Mouse (Mus musculus): ENCODE results near the gene Kif12. TPM values are rescaled to one million over a fixed set of nuclear protein-coding genes. Genes with fewer than 3 reads are reported as not detected.

Kif12 gene
- polyA plus RNA-seq (2012; ENCODE audit: insufficient read depth, insufficient read length, low replicate concordance, missing spikeins) = not detected in 2 replicates

DNA sequence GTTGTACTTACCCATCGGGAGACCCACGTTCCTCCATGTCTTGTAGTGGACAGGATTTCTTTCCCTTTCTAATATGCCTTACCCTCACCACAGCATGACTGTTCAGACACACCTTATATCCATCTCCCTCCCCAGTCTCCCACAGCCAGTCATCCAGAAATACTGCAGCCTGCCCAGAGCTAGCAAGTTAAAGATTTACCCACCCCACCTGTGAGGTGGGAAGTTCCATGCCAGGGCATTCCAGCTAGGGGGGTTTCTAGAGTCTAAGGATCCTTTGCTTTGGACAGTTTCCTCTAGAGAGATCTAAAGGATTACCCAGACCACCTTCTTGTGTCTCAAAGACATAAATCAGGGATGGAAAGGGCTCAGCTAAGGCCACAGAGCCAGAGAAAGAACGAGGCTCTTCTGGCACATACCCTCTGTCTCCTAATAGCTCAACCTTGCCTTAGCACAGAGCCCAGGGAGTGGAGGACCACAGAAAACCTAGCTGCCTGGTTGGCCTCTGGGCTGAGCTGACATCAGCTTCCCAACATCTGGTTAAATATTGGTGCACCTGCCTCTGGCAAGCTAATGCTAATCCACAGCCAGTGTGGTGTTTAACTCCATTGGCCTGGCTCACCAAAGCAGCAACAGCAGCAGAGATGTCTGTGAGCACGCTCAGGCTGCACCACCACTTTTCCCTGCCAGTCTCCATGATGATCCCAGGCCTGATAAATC, at the start of gene Kif12:
Gene Kif12 (minus strand): TSS at position 163 of the 717 bp plus-strand sequence.
- TF ChIP-seq CTCF (IDR thresholded peaks at IDR 0.05; ENCODE audit: insufficient read depth, low read depth, low read length) (no peak), POLR2A (IDR thresholded peaks at IDR 0.05; ENCODE audit: insufficient read depth, low read depth, low read length) (no peak)
- no peak within 1 kb of the TSS for H3K4me3 ChIP-seq (ENCODE audit: insufficient read depth, low read depth, low read length)
- no peaks in the 10 kb centered on the region for H3K4me1 ChIP-seq (ENCODE audit: control insufficient read depth, insufficient read depth, low read length)
- WGBS = 90% methylated on average over 4 of the region's 4 CpGs
- H3K27ac ChIP-seq (ENCODE audit: insufficient read depth, low read depth, low read length) = no peak within 1 kb of the TSS

DNA sequence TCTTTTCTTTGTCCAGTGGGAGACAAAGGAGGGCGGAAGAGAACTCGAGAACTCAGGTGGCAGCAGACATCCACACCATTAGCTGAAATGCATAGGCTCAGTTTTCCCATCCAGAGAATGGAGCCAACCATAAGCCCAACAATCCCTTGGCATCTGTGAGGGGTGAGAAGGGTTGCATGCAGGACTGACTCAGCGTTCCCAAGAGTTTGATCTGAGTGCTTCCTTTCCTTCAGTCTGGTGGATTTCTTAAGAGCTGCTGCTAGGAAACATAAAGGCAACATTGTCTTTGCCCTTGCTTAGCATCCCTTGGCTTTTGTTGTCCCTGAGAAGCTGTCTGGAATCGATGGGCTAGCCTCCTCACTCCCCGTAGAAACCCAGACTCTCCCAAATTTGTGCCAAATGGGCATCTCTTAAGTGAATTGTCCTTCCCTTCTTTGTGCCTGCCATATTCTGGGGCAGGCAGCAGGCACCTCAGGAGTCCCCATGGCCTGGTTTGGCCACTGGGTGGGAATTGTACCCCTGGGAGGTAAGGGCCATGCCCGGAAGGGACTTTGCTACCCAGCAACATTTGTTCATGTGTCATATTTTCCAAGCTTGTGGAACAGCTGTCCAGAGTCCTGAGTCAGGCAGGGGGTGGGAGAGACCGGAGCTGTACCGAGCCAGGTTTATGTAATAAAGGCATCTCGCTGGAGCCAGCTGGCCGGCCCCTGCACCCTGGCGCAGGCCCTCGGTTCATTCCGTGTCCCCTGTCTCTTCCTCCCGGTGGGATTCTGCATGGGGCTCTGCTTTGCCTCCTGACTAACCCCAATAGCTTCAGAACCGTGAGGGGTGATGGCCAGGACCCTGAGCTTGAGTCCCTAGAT, 49.4 kb upstream of the Kif12 start:
- 78% methylated on average over 15 of the region's 15 CpGs for WGBS
- Histone ChIP-seq H3K4me1 (ENCODE audit: control insufficient read depth, insufficient read depth, low read length) (peaks cover 24% of the 10 kb centered on the region), H3K27ac (ENCODE audit: insufficient read depth, low read depth, low read length) (no peak overlapping the region), H3K4me3 (ENCODE audit: insufficient read depth, low read depth, low read length) (no peak overlapping the region)
- TF ChIP-seq POLR2A (IDR thresholded peaks at IDR 0.05; ENCODE audit: insufficient read depth, low read depth, low read length) (0 out of 2 replicates have a peak, but pooled peaks have one; percentile 21), CTCF (IDR thresholded peaks at IDR 0.05; ENCODE audit: insufficient read depth, low read depth, low read length) (no peak)

DNA sequence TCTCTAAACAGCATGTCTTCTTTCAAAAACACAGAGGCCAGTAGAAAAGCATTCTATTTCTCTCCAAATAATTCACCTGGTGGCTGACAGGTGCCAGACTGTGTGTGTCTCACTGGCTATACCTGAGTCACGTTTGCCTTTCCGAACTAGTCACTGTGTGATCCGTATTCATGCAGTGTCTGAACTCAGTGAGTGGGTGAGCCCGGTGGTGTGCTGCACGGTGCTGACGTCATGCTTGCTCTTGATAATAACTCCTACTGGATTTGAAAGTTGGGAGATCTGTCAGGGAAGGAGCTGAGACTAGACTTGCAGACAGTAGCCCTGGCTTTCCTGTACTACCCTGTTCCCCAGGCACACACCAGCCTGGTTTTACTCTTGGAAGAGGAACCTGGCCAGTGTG, 47.7 kb upstream of the Kif12 start:
- TF ChIP-seq POLR2A (IDR thresholded peaks at IDR 0.05; ENCODE audit: insufficient read depth, low read depth, low read length) (no peak), CTCF (IDR thresholded peaks at IDR 0.05; ENCODE audit: insufficient read depth, low read depth, low read length) (no peak)
- Histone ChIP-seq H3K27ac (ENCODE audit: insufficient read depth, low read depth, low read length) (no peak overlapping the region), H3K4me1 (ENCODE audit: control insufficient read depth, insufficient read depth, low read length) (peaks cover 32% of the 10 kb centered on the region), H3K4me3 (ENCODE audit: insufficient read depth, low read depth, low read length) (no peak overlapping the region)
- WGBS = 50% methylated on average over 6 of the region's 6 CpGs

DNA sequence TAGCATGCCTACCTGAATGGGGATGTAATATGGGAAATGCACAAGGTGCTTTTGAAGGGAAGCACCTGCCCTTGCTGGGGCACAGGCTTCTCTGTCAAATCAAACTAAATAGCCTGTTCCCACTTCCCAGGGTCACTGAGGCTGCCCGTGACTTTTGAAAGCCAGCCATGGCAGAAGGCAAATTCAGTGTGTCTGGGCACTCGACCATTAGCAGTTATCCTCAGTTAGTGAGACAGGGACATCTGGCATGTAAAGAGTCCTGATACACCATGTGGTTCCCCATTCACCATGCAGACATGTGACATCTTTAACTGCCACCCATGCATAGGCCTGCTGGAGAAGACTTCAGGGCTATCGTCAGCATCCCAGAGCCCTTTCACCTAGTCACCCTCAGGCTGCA, 47.1 kb upstream of the Kif12 start:
- no peak overlapping the region for H3K27ac ChIP-seq (ENCODE audit: insufficient read depth, low read depth, low read length)
- no peak overlapping the region for H3K4me3 ChIP-seq (ENCODE audit: insufficient read depth, low read depth, low read length)
- H3K4me1 ChIP-seq (ENCODE audit: control insufficient read depth, insufficient read depth, low read length) = peaks cover 38% of the 10 kb centered on the region
- WGBS = 90% methylated on average over 3 of the region's 3 CpGs
- TF ChIP-seq POLR2A (IDR thresholded peaks at IDR 0.05; ENCODE audit: insufficient read depth, low read depth, low read length) (no peak), CTCF (IDR thresholded peaks at IDR 0.05; ENCODE audit: insufficient read depth, low read depth, low read length) (no peak)

DNA sequence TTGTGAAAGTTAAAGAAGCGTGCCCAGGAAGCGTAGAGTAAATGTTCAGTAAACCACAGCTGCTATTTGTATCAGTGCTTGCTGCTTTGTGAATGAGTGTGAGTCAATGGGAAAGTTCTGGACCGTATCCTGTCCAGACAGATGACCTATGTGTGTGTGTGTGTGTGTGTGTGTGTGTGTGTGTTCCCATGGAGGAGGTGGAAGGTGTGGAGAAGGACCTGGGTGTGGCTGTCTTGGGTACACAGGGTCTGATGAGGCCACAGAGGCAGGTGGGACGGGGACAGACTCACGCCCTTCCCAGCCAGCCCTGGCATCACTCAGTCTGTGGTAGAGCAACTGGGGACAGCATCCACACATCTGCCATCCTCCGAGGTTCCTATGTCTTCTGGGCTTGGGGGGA, 45.6 kb upstream of the Kif12 start:
- 94% methylated on average over 6 of the region's 6 CpGs for WGBS

DNA sequence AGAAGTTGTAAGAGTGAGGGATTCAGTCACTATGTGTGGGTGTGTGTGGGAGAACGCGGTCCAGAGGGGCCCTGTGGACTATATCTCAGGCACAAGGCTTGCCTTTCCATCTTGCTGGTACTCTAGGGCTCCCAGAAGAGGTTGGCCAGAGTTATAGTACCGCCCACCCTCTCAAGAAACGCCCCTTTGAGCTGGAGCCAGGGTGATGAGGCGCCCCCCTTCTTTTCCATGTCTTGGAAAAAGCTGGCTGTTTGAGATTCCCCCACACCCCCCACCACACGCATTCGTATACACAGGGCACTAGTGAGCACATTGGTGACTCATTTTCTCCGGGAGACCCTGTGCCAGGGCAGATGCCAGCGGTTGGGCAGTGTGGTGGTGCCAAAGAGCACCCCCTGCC, 44.6 kb upstream of the Kif12 start:
- no peak overlapping the region for H3K27ac ChIP-seq (ENCODE audit: insufficient read depth, low read depth, low read length)
- H3K4me1 ChIP-seq (ENCODE audit: control insufficient read depth, insufficient read depth, low read length) = peaks cover 35% of the 10 kb centered on the region
- TF ChIP-seq POLR2A (IDR thresholded peaks at IDR 0.05; ENCODE audit: insufficient read depth, low read depth, low read length) (no peak), CTCF (IDR thresholded peaks at IDR 0.05; ENCODE audit: insufficient read depth, low read depth, low read length) (no peak)
- H3K4me3 ChIP-seq (ENCODE audit: insufficient read depth, low read depth, low read length) = peak overlapping the region; percentile 61; the same call in 1 of the 2 replicates
- WGBS = 29% methylated on average over 9 of the region's 9 CpGs

More for the DNA sequence above, 45.6 kb upstream of the Kif12 start:
- TF ChIP-seq CTCF (IDR thresholded peaks at IDR 0.05; ENCODE audit: insufficient read depth, low read depth, low read length) (no peak), POLR2A (IDR thresholded peaks at IDR 0.05; ENCODE audit: insufficient read depth, low read depth, low read length) (no peak)
- no peak overlapping the region for H3K4me3 ChIP-seq (ENCODE audit: insufficient read depth, low read depth, low read length)
- peaks cover 43% of the 10 kb centered on the region for H3K4me1 ChIP-seq (ENCODE audit: control insufficient read depth, insufficient read depth, low read length)
- H3K27ac ChIP-seq (ENCODE audit: insufficient read depth, low read depth, low read length) = no peak overlapping the region

DNA sequence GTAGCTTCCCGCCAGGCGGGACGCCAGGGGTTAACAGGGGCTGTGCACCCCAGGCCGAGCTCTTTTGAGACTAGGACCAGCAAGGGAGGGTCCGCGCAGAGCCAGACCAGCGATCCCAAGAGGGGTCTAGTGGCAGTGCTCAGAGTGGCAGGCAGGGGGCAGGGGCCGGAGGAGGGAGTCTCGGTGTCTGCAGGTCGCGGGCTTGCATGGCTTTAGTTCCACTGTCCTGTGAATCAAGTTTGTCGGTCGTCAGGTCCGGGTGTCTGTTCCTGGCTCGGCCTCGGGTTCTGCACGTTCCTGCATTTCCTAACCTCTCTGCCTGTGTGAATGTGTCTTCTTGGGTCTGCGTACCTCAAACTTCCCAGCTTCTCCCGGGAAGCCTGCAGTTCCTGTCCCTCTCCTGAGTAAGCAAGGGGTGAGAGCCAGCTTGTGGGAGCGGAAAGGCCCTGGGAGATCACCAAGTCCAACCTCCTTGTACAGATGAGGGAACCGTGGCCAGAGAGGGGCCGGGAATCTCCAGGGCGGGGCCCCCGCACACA, 44.1 kb upstream of the Kif12 start:
- peaks cover 32% of the 10 kb centered on the region for H3K4me1 ChIP-seq (ENCODE audit: control insufficient read depth, insufficient read depth, low read length)

DNA sequence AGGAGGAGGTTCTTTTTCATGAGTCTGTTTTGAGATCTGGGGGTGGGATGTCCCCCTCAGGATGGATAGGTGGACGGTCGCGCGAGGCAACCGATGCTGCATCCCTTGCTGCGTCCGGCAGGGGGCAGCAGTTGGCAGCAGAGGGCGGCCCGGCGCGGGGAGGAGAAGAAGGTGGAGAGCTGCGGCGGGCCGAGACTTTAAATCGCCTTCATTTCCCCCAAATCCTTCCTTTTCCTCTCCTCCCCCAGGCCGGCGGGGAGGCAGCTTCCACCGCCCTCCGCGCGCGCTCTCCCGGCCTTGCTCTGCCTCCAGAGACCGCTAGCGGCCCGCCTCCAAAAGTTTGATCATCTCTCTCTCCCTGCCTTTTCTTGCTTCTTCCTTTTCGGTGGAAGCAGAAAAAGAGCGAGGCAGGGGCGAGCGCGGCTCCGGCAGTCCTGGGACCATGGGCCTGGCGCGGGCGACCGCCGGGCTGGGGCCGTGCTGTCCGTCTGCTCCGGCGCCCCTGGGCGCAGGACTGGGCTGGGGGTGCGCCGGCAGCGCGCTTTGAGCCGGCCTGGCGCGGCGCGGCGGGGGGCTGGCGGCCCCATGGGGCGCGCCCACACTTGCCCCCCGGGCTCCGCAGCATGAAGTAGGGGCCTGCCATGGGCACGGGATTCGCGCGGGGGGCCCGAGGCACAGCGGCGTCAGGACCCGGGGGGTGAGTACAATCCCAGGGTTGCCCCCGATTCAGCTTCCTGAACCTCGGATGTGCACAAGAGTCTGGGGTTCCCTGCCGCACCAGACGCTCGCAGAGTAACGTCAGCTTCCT, 43.5 kb upstream of the Kif12 start:
- Histone ChIP-seq H3K4me3 (ENCODE audit: insufficient read depth, low read depth, low read length) (peak overlapping the region; percentile 61), H3K27ac (ENCODE audit: insufficient read depth, low read depth, low read length) (no peak overlapping the region), H3K4me1 (ENCODE audit: control insufficient read depth, insufficient read depth, low read length) (peaks cover 32% of the 10 kb centered on the region)
- TF ChIP-seq CTCF (IDR thresholded peaks at IDR 0.05; ENCODE audit: insufficient read depth, low read depth, low read length) (peak; percentile 97), POLR2A (IDR thresholded peaks at IDR 0.05; ENCODE audit: insufficient read depth, low read depth, low read length) (no peak)
- WGBS = under 1% methylated on average over 71 of the region's 71 CpGs

More for the DNA sequence above, 44.1 kb upstream of the Kif12 start:
- TF ChIP-seq POLR2A (IDR thresholded peaks at IDR 0.05; ENCODE audit: insufficient read depth, low read depth, low read length) (0 out of 2 replicates have a peak, but pooled peaks have one; percentile 26), CTCF (IDR thresholded peaks at IDR 0.05; ENCODE audit: insufficient read depth, low read depth, low read length) (peak; percentile 50; the same call in 1 of the 2 replicates)
- WGBS = 4% methylated on average over 24 of the region's 24 CpGs
- H3K4me3 ChIP-seq (ENCODE audit: insufficient read depth, low read depth, low read length) = peak overlapping the region; percentile 61
- no peak overlapping the region for H3K27ac ChIP-seq (ENCODE audit: insufficient read depth, low read depth, low read length)

All from olfactory bulb, adult 2 months (tissue).